Mouse (Mus musculus) inflammation-experienced regulatory T-cells, adult 6 months (primary cell): ENCODE results near the gene Lyz2. TPM values are rescaled to one million over a fixed set of nuclear protein-coding genes. Genes with fewer than 3 reads are reported as not detected.
"Not testable (repeated sequence)": the region's sequence is repeated elsewhere in the genome, so short reads cannot be mapped to it uniquely, and the experiment has no call there.

ENCODE experiments used
- ATAC-seq: one replicate; pipeline ENCODE4 v1.8.0; 2017
- polyA plus RNA-seq, 3 experiments: library from polyadenylated mRNA; unstranded; fragments of 100-300 nt; shearing (Covaris generic); gene quantifications; one replicate each; pipeline ENCODE4 v1.2.1; 2017

Lyz2 gene
- polyA plus RNA-seq, result 10 to 100 TPM in 1 of 3 experiments, 1 to 10 TPM in 2; 1.0 to 40.1 (median 5.3) TPM

DNA sequence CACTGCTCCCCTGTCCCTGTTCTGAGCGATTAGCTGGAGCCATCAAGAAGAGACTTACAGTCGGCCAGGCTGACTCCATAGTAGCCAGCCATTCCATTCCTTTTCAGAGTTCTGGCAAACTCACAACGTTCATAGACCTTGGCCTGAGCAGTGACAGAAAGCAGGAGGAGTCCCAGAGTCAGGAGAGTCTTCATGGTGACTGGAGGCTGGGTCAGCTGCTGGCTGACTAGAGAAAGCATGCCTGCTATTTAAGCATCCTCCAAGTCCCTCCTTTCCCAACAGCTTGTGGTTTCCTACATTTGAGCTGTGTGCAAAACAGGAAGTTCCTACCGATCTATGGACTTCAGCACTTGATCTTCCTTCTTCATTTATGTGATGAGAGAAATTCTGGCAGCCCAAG lies at the start of gene Lyz2:
TSS of gene Lyz2 (minus strand) at position 273 of the 400 bp plus-strand sequence.
- no peak for ATAC-seq

- no peak for ATAC-seq
These were observed 48.4 kb upstream of the Lyz2 start for GRCm38 (mm10) chr10:117330521-117330920.

- ATAC-seq, result no peak
These were observed 41.7 kb upstream of the Lyz2 start for GRCm38 (mm10) chr10:117323782-117324181.

- ATAC-seq, result no peak
These were observed 40.5 kb upstream of the Lyz2 start for GRCm38 (mm10) chr10:117322630-117323029.

GRCm38 (mm10) chr10:117320571-117320981 lies 38.5 kb upstream of the Lyz2 start:
- no peak for ATAC-seq

- no peak for ATAC-seq
These were observed 34.3 kb upstream of the Lyz2 start for GRCm38 (mm10) chr10:117316391-117316790.

DNA sequence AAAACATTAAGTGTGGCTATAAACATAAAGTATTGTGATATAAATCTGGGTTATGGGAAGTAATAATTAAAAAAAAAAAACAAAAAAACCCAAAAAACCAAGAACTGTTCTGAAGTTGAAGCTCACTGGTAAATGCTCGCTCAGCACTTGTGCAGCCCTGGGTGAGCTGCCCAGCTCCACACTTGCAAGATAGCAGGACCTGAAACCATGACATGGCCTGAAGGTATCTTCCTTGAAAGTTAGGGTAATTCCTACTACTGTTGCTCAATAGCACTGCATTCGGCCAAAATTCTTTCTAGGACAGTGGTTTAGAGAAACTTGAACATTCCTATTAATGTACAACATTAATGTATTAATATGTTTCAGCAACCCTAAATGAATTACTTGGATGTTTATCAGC lies 31.0 kb upstream of the Lyz2 start:
- ATAC-seq, result no peak

DNA sequence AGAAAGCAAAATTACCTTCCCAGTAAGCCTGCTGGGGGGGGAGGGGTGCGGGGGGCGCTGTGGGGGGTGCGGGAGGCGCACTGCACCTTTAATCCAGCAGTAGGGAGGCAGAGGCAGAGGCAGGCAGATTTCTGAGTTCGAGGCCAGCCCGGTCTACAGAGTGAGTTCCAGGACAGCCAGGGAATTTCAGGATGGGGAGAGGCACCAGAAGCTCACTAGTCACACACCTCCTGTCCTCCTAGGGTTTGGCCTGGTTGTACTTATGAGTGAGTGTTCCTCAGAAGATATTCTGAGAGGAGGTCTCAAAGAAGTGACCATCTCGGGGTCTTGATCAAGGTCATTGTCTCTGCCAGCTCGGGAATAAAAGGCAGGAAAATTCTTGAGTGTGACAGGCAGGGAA lies 30.0 kb upstream of the Lyz2 start:
- no peak for ATAC-seq

GRCm38 (mm10) chr10:117304371-117304770 lies 22.2 kb upstream of the Lyz2 start:
- ATAC-seq, result no peak

DNA sequence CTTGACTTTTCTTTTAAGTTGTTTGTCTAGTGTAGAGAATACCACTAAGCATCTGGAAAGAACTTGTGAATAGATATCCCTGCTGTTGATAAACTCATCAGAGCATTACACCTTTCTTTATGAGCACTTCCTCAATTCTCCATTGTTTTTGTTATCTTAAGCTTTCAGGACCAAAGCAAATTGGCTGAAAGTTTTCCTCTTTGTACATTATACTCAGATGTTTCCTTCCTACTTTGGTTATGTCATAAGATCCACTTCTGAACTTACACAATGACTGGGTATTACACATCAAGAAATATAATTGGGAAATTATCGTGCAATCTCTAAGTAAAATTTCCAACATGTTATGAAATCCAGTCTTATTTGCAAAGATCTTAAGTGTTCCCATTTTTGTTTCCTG lies 19.6 kb upstream of the Lyz2 start:
- no peak for ATAC-seq

DNA sequence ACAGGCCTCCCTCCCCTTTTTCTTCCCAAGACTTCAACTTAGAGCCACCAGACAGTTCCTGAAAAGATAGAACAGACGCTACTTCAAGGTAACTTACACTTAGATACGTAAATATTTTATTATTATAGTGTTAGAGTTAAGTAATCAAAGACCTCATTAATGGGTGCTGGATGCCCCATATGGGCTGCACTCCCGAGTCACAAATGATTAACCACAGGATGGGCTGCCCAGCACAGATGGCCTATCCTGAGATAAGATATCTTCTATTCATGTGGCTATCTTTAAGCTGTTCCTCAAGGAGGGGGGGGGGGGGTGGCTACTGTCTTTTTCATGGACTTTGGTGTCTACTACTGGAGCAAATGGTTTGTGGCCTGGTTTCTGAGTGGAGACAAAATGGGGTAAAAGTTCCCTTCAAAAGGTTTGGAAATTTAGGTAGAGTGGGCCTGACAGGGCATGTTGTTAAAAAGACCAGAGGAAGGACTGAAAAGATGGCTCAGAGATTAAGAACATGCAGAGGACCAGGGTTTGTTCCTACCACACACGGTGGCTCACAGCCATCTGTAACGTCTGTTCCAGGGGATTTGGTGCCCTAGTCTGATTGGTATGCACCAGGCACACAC lies 17.9 kb upstream of the Lyz2 start:
- ATAC-seq, result no peak

DNA sequence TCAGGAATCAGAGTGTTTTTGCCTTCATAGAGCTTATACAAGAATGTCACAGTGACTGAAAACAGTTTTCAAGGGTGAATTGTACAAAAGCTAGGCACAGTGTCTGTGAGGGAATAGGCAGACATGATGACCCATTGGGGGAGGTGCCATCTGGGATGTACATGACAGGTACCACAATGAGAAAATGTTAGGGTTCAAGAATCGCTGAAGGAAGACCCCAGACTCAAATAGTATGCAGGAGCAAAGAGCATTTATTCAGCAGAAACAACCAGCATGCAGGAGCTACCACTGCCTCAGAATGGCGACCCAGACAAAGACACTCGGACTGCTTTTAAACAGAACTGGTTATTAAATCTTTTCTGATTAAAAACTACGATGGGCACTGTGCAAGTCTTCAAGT lies 17.0 kb upstream of the Lyz2 start:
- no peak for ATAC-seq

DNA sequence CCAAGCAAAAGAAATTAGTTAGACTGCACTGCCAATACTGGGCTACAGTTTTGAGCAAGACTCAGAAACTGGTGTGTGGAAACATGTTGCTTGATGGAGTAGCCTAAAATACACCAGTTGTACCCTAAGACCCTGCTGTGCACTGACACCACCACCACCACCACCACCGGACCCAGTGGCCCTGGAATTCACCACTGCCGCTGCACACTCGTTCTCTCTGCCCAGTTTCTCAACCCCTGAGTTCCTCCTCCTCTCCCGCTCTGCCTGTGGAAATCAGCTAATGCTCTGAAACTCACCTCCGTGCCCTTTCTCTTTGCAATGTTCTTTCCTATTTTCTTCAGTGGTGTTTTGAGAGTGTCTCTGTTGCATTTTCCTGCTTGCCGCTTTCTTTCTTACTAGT lies 16.2 kb upstream of the Lyz2 start:
- no peak for ATAC-seq

DNA sequence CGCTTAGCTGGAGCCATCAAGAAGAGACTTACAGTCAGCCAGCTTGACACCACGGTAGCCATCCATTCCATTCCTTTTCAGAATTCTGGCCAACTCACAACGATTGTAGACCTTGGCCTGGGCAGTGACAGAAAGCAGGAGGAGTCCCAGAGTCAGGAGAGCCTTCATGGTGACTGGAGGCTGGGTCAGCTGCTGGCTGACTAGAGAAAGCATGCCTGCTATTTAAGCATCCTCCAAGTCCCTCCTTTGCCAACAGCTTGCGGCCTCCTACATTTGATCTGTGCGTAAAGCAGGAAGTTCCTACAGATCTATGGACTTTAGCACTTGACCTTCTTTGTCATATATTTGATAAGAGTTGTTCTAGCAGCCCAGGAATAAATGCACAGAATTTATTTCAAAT lies 10.6 kb upstream of the Lyz2 start, which contains the start of gene Lyz1:
TSS of gene Lyz1 (minus strand) at position 198 of the 400 bp plus-strand sequence.
- ATAC-seq, result no peak

- not testable (repeated sequence) for ATAC-seq
These were observed 8.8 kb upstream of the Lyz2 start for GRCm38 (mm10) chr10:117290936-117291335.

DNA sequence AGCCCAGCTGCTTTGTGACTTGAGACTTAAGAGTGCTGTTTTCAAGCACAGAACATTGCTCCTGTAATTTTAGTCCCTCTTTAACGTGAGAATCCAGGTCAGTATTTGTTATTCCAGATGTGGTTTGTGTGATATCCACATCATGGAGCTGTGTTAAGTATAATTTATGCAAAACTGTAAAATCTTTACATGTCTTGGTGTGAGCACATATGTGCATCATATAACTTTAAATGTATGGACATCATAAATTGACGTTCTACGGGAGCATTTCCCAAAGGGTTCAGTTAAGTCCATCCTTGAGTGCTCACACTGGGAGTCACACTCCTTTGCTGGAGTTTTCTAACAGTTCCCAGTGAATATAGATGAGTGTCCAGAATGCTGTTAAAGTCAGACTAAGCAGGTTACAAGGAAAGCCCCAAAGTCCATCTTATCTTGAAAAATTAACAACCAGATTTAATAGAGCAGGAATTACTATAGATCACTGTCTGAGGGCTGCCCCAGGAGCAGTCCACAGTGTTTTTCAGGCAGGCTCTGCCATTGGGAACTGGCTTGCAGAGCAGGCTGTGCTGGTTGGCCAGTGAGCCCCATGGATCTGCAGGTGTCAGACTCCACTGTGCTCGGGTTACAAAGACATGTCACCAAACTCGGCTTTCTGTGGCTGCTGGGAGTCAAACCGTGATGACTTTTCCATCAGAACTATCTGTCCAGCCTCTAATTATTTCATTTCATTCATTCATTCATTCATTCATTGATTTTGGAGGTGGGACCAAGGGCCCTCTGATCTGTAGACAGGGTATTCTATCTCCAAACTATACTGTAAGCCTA lies 8.1 kb upstream of the Lyz2 start:
- no peak for ATAC-seq

GRCm38 (mm10) chr10:117289034-117289505 lies 6.9 kb upstream of the Lyz2 start:
- ATAC-seq, result not testable (repeated sequence)

- ATAC-seq, result no peak
These were observed 6.3 kb upstream of the Lyz2 start for GRCm38 (mm10) chr10:117288197-117289033.

DNA sequence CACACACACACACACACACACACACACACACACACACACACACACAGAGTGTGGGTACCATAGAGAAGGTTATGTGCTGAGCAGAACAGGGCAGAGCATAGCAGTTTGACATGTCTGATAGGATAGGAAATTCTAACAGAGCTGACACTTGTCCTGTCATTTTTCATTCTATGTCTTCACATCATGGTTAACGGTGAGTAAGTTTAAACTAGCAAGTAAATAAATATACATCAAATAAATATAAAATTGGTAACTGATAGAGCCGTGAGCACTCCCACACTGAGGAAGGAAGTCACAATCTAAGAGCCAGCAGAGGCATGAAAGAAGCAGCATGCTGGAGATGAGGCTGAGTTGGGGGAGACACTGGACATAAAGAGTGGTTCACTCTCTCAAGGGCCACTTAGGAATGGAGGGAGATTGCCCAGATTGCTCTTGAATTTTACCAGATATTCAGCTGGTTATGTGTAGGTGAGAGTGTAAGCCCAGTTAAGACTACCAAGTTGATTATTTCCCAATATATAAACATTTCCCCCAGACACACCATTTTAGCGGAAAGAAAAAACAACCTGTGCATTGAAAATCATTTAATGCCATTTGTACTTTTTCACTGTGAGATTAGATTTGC lies 5.2 kb upstream of the Lyz2 start:
- no peak for ATAC-seq

GRCm38 (mm10) chr10:117286366-117286970 lies 4.3 kb upstream of the Lyz2 start:
- ATAC-seq, result no peak

DNA sequence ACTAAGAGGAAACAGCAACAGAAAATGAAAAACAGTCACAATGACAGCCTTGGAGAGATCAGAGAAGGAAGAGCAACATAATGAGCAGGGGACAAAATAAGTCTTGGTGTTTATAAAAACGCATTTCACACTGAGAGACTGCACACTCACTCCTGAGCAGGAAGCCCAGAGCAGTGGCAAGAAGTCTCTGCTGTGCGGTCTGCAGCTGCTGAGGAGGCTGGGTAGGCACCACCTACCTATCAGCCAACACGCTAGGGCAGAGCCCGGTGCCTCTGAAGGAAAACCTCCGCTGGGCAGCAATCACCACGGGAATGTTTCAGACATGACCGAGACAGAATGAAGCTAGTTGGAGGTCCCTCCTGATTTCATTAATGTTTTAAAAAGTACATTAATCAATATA lies 3.5 kb upstream of the Lyz2 start:
- not testable (repeated sequence) for ATAC-seq
